Mouse (Mus musculus) cerebral cortex, adult 2 months (tissue): ENCODE data around the gene Tmcc2.

ENCODE experiments used
- WGBS: fragments of 180-500 bp; shearing (Covaris S2); methylation state at CpG from one replicate; pipeline ENCODE4 v1.1.7; 2018; 5-methylcytosine and 5-hydroxymethylcytosine counted together

Tmcc2 gene

DNA sequence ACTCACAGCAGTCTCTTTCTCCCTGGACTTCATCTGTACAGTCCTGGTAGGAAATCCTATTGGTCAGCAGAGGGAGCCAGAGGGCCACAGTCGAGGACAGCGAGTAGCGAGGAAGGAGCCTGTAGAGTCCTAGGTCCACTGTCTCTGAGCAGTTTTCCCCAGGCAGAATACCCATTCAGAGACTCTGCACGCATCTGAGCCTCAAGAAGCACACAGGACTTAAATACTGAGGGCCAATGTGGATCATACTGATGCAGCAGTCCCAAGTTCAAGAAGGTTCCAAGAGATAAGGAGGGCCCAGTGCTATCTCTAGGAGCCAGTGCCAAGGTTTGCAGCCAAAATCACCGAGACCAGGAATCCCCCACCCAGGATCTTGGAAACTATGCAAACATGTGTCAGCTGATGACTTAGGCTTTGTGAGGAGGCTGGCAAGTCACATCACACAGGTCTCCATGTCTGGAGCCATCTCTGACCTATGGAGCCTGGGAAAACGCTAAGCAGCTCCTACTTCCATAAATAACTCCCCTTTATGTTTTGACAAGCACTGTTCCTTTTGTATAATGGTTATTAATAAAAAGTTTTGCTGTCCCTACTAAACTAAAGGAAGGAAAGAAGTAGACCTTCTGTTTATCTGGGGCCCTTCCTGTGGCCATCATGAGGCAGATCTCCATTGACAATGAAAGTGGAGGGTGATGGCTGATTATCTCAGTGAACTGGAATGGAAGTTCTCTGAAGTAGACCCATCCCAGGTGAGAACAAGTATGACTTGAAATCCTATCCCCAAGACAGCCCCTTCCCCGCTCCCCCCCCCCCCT, 23.2 kb downstream of the Tmcc2 start:
- 23% methylated on average over 7 of the region's 7 CpGs for WGBS

DNA sequence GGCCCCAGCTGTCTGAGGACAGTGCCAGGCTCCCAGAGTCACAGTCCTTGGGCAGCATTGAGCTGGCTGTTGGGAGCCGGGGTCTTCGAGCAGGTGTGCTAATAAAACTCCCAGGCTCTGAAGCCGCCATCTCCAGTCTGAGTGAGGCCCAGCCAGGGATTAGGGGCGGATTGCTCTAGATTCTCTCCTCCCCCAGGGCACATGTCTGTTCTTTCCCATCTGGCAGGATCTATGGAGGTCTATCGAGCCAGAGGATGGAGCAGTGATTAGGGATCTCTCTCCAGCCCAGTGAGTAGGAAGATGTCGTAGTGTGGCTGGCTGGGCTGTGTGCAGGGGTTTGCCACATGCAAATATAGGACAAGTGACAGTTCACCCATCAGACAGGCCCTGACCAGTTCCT, 24.1 kb downstream of the Tmcc2 start:
- WGBS = 64% methylated on average over 6 of the region's 6 CpGs

DNA sequence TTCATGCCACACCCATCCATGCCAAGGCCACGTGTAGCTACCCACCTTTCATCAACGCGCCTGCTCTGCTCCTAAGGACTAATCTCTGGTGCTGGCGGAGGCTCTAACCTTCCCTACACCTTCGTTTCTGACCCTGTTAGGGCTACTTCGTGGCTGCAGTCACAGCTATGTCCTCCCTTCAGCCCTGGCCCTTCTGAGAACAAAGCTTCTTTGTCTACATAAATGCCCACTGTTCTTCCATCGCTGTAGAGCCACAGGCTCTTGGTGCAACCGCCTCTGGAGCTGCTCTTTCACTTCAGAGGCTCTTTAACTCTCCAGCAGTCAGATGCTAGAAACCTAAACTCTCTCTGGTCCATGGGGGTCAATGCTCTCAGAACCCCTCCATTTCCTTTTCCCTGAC, 24.8 kb downstream of the Tmcc2 start:
- 64% methylated on average over 8 of the region's 8 CpGs for WGBS

DNA sequence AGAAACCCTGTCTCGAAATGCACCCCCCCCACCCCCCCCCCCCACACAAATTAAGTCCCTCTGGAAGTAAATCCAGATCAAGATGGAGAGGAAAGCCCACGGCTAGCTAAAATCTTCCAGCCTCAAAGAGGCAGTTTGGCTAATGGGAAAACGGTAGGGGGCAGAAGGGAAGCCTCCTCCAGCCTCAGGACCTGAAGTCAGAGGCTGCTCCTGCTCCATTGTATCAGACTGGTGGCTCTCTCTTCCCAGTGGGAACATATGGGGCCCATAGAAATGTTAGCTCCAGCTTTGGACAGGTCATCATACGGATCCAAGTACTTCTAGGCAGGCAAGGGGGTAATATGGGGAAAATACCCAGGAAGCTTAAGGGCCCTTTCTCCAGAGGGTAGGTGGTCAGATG, 25.4 kb downstream of the Tmcc2 start:
- 69% methylated on average over 4 of the region's 4 CpGs for WGBS

DNA sequence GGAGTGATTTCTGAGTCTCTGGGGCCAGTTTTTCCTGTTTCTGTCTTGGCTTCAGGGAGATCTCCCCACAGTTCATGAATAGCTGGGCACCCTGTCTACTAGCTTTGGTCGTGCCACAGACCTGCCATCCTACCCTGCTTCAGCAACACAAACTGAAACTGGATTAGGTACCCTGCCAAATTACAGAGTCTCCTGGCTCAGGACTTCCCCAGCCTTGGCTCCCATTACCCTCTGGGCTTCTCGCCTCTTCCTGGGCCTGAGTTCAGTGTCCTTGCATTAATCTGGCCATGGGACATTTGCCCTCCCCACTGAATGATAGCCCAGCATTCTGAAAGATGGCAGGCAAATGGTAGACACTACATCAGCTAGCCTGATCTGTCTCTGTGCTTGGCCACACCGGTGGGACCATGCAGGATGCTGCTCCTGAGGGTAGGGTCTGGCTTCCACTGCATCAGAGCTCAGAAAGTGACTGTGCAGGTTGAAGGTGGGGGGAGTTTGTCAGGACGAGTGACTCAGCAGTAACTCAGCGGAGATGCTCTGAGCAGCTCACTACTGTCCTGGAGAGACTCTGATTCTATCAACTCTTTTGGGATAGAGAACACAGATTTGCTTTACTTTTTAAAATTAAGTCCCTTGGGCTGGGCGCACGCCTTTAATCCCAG, 26.1 kb downstream of the Tmcc2 start:
- WGBS = 75% methylated on average over 7 of the region's 7 CpGs

DNA sequence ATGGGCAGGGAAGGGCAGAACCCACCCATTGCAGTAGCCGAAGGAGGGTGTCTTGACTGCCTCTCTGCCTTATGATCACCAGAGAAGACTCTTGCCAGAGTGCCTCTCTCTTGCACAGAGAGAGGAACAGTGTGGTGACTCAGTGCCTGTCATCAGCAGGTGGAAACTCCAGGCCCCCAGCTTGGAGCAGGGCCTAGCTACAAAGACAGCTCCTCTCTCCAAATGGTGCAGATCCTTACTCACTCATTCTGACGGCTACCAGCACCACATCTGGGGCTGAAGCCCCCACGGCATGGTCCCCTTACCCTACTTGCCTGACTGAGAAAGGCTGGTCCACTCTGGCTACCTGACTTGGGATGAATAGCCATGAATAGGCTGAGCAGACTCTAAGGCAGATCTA, 26.7 kb downstream of the Tmcc2 start:
- WGBS = 48% methylated on average over 3 of the region's 3 CpGs

DNA sequence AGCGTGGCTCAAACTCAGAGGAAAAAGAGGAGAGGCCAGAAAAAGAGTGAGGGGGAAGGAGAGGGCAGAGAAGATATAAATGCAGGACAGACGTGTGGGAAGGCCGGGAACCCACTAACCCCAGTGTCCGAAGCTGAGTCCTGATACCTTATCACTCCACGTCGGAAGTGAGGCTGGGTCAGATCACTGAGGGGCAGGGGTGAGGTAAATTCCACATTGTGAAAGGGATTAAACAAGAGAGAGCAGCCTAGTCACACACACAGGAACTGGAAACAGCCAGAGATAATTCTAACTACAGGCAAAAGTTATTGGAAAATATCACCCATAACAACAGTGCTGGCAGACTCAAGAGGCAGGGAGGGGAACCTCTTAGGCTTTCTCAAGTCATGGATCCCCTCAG, 29.1 kb downstream of the Tmcc2 start:
- WGBS = 89% methylated on average over 6 of the region's 6 CpGs

DNA sequence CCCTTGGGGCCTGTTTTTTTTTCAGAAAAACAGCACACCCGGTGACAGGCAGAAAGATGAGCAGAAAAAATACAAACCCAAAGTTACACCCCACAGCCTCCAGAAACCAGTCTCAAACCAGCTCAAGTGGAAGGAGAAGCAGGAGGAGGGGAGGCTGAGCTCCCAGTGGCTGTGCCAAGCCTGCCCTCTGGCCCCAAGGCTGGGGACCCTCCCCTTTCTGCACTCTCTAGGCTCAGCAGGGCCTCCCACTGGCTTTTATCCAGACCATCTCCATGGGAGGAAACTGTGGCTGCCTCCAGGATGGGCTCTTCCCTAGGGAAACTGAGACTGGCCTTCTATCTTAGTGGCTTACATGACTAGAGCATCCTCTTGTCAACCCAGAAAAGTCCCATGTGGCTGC, 34.2 kb downstream of the Tmcc2 start:
- 59% methylated on average over 1 of the region's 1 CpGs for WGBS

DNA sequence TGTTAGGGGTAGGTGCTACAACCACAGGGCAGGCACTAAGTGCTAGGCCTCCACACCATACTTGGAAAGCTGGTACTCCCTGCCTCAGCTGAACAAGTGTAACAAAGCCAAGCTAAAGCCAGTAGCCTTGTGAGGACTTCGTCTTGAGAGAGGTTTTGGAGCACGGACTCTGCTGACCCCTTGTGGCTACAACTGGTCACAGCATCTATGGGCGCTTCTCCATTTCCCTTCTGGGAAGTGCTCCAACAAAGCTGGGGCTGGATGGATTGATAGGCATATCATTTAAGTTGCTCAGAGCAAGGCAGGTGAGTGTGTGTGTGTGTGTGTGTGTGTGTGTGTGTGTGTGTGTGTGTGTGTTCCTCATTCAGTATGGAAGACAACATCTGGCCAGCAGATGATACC, 35.2 kb downstream of the Tmcc2 start:
- WGBS = 0% methylated on average over 3 of the region's 3 CpGs

DNA sequence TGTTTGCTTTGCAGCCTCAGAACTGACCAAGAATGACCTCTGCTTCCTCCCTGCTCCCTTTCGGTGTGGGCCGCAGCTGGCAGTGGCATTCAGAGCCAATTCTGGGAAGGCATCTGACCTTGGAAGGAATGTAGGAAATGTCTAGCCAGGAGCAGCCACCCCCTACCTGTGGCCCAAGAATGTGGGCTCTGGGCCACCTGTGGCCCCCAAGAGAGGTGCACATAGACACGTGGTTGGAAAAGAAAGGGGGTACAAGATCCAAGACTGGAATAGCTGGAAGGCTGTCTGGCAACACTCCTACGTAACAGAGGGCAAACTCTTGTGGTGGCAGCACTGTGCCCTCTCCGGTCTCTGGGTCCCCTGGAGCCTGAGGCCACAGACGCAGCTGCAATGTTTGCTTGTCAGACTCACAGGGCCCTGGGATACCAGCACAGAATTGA, 35.9 kb downstream of the Tmcc2 start:
- WGBS = 55% methylated on average over 6 of the region's 6 CpGs

DNA sequence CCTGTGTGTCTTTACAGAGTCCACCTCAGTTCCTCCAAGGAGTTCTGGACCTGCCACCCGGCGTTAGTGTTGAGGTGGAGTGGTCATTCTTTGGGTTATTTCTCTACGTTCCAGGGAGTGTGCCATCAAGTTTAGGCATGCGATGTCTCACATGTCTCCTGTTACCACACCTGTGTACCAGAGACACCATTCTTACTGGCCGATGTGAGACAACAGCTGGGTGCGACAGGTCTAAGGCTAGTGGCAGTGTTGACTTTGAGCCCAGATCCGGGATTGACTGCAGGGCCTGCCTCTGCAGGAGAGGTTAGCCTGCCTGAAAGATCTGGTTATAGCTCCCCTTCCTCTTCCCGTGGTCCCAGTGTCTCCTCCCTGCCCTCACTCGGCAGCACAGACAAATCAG, 36.8 kb downstream of the Tmcc2 start:
- 89% methylated on average over 9 of the region's 9 CpGs for WGBS

DNA sequence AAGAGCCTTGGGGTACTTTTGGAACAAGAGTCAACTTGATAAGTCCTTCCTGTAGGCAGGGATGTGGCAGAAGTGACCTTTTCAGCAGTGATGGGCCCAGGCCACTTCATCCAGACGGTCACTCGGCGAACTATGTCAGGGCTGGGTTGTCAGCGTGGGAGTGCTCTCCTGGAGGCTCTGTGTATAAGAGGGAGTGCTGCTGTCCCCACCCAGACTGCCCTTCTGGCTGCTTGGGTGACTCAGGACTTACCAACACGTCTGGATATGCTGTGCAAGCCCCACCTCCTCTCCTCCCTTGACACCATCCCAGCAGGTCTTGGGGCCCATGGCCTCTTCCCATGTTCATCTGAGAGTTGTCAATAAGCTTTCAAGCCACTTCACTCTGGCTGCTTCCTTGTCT, 37.7 kb downstream of the Tmcc2 start:
- WGBS = 82% methylated on average over 5 of the region's 5 CpGs

DNA sequence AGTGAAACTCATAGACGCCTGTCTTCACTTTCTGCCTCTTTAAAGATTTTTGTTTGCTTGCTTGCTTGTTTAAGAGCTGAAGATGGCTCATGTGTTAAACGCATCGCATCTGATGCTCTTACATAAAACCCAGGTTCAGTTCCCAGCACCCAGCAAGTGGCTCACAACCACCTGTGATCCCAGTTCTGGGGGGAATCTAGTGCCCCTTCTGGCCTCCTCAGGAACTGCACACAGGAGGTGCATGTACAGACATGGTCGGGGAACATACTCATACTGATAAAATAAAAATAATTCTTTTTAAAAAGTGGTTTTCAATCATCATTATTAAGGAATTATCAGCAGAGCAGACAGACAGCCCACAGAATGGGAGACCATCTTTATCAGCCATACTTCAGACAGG, 40.0 kb downstream of the Tmcc2 start:
- 94% methylated on average over 4 of the region's 4 CpGs for WGBS

DNA sequence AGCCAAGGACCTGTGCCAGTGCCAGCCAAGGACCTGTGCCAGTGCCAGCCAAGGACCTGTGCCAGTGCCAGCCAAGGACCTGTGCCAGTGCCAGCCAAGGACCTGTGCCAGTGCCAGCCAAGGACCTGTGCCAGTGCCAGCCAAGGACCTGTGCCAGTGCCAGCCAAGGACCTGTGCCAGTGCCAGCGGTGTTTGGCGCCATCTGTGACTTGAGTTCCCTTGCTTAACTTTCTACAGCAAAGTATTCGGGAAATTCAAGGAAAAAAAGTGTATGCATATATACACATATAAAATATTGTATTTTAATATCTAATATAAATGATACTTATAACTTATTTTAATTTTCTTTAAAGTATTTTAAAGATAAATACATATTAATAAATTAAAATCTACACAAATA, 41.5 kb downstream of the Tmcc2 start:
- 51% methylated on average over 3 of the region's 3 CpGs for WGBS

DNA sequence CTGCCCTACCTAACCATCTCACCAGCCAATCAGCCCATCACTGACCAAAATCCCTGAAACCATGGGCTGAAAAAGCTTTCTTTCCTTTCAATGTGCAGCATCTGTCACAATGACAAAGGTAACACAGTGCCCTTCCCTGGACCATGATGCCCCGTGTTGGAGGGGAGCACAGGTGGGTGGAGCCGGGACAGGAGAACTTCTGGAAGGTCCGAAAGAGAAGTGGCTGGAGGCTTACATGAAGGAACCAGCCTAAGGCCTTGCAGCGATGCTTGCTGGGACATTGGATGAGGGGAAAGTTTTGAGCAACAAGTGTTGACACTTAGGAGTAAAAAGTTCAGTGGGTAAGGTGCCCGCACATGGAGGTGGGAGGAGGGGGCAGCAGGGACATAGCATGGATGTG, 42.7 kb downstream of the Tmcc2 start:
- WGBS = 87% methylated on average over 5 of the region's 5 CpGs

DNA sequence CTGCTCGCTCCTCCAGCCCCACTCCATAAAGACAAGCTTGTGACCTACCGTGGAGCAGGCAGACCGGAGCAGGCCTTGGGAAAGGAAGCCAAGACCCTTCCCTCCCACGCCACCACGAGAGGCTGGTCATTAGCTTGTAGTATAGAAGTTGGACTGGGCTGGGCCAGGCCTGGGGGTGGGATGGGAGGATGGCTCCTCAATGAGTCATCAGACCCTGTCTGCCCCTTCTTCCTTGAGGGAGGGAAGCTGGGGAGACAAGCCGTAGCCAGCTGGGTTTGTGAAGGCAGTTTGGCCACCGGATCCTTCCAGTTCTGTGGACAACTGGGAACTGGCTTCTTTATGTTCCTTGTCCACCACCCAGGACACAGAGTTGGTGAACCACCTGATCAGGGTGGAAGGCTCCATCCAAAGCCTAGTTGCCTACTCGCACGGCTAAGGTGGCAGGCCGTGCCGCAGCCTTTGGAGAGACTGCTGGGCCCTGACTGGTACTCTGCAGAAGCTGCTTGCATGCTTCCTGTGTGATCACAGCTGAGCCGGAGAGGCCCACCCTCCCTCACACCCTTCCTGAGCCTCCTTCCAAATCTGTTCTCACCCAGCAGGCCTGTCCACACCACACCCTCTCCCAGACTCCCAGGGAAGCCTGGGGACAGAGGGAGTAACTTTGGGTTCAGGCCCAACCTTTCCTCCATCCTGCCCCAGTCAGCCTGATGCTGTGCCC, 44.8 kb downstream of the Tmcc2 start:
- WGBS = 83% methylated on average over 12 of the region's 12 CpGs

DNA sequence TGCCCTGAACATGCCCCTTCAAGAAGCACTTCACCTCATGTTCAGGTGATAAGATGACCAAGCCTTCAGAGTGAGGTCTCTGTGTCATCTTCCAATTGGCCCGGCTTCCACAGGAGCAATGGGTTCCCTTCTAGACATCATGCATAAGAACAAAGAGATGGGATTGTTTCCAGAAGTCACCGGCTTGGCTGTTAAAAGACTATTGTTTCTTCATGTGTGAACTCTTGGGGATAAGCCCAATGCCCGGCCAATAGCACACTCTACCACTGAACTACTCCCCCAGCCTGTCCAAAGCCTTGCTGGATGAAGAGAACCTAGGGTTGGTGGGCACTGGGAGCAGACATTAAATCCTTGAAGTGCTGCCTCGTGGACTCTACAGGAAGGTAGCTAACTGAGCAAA, 45.6 kb downstream of the Tmcc2 start:
- 80% methylated on average over 4 of the region's 4 CpGs for WGBS

DNA sequence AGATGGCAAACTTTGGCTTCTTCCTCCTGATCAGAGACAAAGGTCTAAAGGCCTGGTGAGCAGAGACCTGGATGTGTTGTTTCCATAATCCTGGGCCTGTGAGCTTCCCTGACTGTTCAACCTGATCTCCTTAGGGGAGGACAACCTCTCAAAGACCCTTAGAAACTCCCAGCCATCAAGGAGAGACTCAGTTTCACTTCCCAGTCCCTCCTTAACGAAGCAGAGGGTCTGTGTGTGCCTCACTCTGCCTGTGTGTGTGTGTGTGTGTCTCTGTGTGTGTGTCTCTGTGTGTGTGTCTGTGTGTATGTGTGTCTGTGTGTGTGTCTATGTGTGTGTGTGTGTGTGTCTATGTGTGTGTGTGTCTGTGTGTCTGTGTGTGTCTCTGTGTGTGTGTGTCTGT, 47.4 kb downstream of the Tmcc2 start:
- WGBS = 96% methylated on average over 1 of the region's 1 CpGs

DNA sequence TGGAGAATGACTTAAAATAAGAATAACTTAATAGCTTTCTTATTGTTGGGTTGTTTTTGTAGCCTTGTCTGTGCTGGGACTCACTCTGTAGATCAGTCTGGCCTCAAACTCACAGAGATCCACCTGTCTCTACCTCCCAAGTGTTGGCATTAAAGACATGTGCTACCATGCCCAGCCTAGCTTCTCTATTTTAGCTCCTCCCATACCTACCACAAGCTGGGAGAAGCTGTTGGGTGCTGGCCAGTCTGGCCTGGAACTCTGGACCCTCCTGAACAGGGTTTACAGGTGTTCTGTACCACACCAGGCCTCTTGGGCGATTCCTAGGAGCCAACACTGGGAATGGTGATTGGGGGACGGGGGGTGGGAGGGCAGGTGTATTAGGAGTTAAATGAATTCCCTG, 47.9 kb downstream of the Tmcc2 start:
- 97% methylated on average over 2 of the region's 2 CpGs for WGBS

DNA sequence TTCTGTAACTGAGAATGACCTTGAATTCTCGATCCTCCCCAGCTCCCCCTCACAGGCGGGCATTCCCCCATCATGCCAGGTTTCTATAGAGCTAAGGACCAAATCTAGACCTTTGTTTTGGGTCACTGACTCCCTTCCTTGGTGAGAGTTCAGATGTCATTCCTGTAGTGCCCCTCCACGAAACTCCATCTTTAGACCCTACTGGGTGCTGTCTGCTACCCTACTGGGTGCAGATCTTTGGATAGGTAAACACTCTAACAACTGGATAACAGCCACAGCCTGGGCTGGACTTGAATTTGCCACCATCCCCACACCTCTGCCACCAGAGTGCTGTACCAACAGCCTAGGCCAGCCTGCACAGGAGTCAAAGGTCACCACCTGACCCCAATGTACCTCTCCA, 48.6 kb downstream of the Tmcc2 start:
- 75% methylated on average over 3 of the region's 3 CpGs for WGBS

DNA sequence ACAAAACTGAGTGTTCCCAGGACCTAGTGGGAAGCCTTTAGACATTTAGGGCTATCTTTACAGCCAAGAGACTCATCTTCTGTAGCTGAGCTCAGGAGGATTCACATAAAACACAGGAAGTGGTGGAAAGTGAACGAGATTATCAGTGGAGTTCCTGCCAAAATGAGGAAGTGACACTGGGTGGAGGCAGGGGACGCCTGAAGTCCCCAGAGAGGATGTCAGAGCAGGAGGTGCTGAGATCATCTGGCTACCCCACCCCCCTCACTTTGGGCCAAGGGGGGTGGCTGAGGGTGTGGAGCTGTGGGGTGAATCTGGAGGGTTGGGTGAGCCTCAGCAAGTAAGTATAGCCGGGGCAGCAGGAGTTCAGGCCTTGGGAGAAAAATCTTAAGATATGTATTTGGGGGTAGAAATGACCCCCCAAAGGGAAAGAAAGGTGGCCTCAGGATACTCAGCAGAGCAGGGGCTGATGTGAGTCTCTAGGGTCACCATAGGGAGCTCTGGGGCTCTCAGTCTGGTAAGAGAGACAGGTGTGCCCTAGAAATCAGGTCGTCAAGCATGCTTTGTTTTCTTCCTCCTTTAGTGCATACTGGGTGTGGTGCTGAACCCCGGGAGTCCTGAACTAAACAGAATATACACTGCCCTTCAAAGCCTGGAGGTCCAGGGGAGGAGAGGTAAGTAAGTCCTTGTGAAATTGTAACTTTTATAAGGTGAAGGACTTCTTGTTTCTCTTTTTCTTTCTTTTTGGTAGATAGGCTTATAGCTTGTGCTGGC, 49.2 kb downstream of the Tmcc2 start:
- 64% methylated on average over 5 of the region's 5 CpGs for WGBS

DNA sequence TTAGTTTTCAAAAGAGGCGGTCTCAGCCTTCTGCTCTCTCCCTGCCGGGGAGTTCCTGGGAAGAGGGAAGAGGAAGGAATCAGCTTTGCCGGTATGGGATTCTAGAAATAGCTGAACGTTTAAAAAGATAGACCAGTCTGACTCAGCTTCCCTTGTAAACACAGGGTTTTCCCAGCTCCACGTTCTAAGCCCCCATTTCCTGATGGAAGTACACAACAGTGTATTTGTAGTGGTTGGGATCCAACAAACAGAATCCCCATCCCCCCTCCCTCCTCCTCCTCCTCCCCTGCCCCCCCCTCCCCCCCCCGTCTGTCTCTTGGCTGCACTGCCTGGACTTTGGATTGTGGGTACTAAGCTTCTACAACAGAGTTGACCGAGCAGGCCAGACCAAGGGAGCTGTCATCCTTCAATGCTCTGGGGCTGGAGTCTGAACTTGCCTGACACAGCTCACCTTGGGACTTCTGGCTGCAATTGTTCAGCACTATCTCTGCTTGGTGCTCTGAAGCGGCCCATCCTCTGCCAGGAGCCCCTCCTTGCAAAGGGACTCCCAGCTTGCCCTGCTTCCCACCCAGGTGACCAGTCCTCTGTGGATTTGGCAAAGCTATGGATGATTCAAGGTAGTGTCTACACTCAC, 52.9 kb downstream of the Tmcc2 start:
- 33% methylated on average over 8 of the region's 8 CpGs for WGBS
